Mouse (Mus musculus): ENCODE data around the gene Ap1m2. TPM values are rescaled to one million over a fixed set of nuclear protein-coding genes. Genes with fewer than 3 reads are reported as not detected.
"Not testable (repeated sequence)": the region's sequence is repeated elsewhere in the genome, so short reads cannot be mapped to it uniquely, and the experiment has no call there.

Ap1m2 gene
- polyA plus RNA-seq, 1 experiment from 2014 or later = 67.7 TPM

DNA sequence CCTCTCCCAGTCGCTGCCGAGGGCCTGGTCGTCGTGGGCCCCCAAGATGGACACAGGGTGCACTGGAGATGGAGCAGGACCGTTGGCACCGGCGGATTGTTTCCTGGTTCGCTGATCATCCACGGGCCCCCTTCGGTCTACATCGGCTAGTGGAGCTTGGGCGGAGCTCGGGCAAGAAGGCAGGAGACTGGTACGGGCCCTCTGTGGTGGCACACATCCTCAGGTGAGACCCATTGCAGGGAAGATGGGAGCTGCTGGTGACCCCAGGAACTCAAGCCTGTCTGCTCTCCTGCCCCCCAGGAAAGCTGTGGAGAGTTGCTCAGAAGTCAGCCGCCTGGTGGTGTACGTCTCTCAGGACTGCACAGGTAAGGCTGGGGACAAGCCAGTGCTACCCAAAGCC, 43.8 kb downstream of the Ap1m2 start:
- WGBS = 93% methylated on average over 16 of the region's 16 CpGs

DNA sequence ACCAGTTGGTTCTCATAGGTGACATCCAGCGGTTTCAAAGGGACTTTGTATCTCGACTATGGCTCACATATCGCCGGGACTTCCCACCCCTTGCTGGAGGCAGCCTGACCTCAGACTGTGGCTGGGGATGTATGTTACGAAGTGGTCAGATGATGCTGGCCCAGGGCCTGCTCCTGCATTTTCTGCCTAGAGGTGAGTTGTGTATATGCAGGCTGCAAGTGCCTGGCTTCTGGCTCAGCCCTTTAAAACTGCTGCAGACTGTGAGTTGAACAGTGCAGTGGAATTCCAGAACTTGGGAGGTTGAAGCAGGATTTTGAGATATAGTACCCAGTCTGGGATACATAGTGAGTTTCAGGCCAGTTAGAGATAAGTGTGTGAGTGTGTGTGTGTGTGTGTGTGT, 45.2 kb downstream of the Ap1m2 start:
- Histone ChIP-seq H3K36me3 (peaks cover 29% of the 10 kb centered on the region), H3K9ac (no peak overlapping the region), H3K4me1 (peaks cover 19% of the 10 kb centered on the region), H3K9me3 (no peaks in the 10 kb centered on the region), H3K27ac (no peak overlapping the region), H3K4me3 (replicated peaks) (peak overlapping the region; percentile 88; the same call in 1 of the 2 replicates), H3K4me2 (peak overlapping the region; percentile 62; the same call in 1 of the 2 replicates), H3K27me3 (replicated peaks) (no peaks in the 10 kb centered on the region)
- 86% methylated on average over 5 of the region's 5 CpGs for WGBS
- ATAC-seq (ENCODE audit: insufficient read depth, low FRiP score, low read depth) = no peak

More for the DNA sequence above, 43.8 kb downstream of the Ap1m2 start:
- no peak for ATAC-seq (ENCODE audit: insufficient read depth, low FRiP score, low read depth)
- Histone ChIP-seq H3K27ac (no peak overlapping the region), H3K27me3 (replicated peaks) (no peaks in the 10 kb centered on the region), H3K9me3 (no peaks in the 10 kb centered on the region), H3K9ac (no peak overlapping the region), H3K4me1 (peaks cover 19% of the 10 kb centered on the region), H3K4me3 (replicated peaks) (no peak overlapping the region), H3K36me3 (peaks cover 42% of the 10 kb centered on the region), H3K4me2 (no peak overlapping the region)

DNA sequence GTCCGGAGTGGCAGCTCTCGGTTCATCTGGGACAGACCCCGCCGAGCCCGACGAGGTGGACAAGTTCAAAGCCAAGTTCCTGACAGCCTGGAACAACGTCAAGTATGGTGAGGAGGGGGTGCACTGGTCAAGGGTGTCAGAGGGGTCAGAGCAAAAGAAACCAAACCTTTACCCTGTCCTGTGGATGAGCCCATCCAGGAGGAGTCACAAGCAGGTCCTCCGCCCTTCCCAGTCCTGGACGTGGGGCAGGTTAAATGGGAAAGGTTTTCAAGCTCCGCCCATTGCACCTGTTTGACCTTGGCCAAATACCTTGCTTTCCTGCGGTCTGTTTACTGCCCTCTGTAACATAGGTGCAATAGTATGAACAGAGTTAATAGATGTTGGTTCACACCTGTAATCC, 46.5 kb downstream of the Ap1m2 start:
- peak overlapping the region; percentile 62 for H3K4me2 ChIP-seq
- no peaks in the 10 kb centered on the region for H3K9me3 ChIP-seq
- H3K27me3 ChIP-seq (replicated peaks) = no peaks in the 10 kb centered on the region
- peaks cover 21% of the 10 kb centered on the region for H3K36me3 ChIP-seq
- ATAC-seq (ENCODE audit: insufficient read depth, low FRiP score, low read depth) = 0 out of 2 replicates have a peak, but pooled peaks have one; percentile 16
- WGBS = 4% methylated on average over 11 of the region's 11 CpGs
- peak overlapping the region; percentile 84 for H3K9ac ChIP-seq
- H3K4me1 ChIP-seq = peaks cover 19% of the 10 kb centered on the region
- peak overlapping the region; percentile 83 for H3K27ac ChIP-seq
- peak overlapping the region; percentile 88 for H3K4me3 ChIP-seq (replicated peaks)

DNA sequence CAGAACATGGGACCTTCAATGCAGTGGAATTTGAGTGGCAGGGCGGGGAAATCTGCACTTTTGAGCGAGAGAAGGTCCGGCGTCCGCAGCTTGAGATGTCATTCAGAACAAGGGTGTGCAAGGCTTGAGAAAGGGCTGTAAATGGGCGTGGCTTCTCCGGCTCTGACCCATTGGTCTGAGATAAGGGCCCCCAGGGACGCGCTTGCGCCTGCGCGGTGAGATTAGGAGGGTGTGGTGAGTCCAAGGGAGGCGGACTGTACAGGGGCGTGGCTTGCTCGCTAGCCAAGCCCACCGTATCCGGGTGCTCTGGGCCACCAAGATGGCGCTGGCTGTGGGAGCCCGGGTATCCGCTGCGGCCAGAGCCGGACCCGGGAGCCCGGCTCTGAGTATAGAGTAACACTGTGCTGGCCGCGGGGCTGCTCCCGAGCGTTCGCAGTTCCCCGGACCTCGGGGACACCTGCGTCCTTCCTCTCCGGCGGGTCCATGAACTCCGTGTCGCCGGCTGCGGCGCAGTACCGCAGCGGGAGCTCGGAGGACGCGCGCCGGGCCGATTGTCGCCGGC, 47.1 kb downstream of the Ap1m2 start, which contains the start of gene Atg4d:
Gene Atg4d (plus strand): TSS at position 294 of the 562 bp plus-strand sequence.
- Histone ChIP-seq H3K36me3 (peaks cover 18% of the 10 kb centered on the region), H3K4me2 (peak within 1 kb of the TSS; percentile 62), H3K9me3 (no peaks in the 10 kb centered on the region), H3K27me3 (replicated peaks) (no peaks in the 10 kb centered on the region), H3K4me3 (replicated peaks) (peak within 1 kb of the TSS; percentile 88), H3K27ac (peak within 1 kb of the TSS; percentile 83), H3K4me1 (peaks cover 19% of the 10 kb centered on the region), H3K9ac (peak within 1 kb of the TSS; percentile 84)
- under 1% methylated on average over 49 of the region's 49 CpGs for WGBS
- peak; percentile 97 for ATAC-seq (ENCODE audit: insufficient read depth, low FRiP score, low read depth)

DNA sequence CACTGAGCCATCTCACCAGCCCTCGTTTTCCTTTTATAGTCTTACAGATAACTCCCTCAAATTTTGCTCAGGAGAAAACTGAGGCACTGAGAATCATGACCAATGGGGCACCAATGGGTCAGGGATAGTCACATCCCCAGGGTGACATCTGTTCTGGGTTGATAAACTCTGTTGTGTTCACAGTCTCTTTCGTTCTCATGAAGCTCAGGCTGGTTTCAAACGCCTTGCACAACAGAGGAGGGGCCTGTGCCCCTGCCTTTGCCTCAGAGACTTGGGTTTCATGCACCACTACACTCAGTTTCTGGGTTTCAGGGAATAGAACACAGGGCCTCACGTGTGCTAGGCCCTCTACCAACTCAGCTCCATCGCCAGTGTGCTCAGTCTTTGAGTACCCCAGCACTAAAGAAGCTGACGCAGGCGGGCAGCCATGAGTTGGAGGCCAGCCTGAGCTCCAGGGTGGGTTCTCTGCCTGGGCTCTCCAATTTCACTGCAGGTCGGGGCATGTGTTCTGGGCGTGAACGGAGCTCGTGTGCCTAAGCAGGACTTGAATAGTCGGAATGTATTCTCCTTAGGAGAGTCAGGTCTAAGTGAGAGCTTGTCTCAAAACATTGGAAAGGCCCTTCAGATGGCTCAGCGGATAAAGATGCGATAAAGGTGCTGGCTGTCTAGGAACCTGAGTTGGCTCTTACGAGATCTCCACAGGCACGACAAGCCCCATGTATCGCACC, 47.7 kb downstream of the Ap1m2 start:
- 15% methylated on average over 17 of the region's 17 CpGs for WGBS

DNA sequence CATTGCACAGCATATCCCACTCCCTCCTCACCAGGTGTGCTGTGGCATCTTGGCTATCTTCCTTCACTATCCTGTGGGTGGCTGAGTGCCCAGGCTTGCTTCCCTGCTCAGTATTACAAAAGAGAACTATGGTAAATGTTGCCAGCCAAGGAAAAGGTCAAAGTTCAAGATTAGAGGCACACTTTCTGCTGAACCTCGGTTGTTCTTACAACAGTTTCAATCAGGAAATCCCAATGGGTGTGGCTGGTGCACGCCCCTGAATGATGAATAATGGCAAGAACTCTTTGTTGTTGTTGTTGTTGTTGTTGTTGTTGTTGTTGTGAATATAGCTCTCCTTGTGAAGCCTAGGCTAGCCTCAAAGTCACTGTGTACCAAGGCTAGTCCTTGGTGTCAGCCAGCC, 50.3 kb downstream of the Ap1m2 start:
- H3K9ac ChIP-seq = no peak overlapping the region
- ATAC-seq (ENCODE audit: insufficient read depth, low FRiP score, low read depth) = no peak
- H3K27ac ChIP-seq = no peak overlapping the region

More for the DNA sequence above, 47.7 kb downstream of the Ap1m2 start:
- Histone ChIP-seq H3K4me1 (peaks cover 19% of the 10 kb centered on the region), H3K9me3 (no peaks in the 10 kb centered on the region), H3K9ac (no peak overlapping the region), H3K4me3 (replicated peaks) (peak overlapping the region; percentile 88), H3K27ac (peak overlapping the region; percentile 83), H3K27me3 (replicated peaks) (no peaks in the 10 kb centered on the region), H3K36me3 (peaks cover 18% of the 10 kb centered on the region), H3K4me2 (peak overlapping the region; percentile 62)
- peak; percentile 46 for ATAC-seq (ENCODE audit: insufficient read depth, low FRiP score, low read depth)

DNA sequence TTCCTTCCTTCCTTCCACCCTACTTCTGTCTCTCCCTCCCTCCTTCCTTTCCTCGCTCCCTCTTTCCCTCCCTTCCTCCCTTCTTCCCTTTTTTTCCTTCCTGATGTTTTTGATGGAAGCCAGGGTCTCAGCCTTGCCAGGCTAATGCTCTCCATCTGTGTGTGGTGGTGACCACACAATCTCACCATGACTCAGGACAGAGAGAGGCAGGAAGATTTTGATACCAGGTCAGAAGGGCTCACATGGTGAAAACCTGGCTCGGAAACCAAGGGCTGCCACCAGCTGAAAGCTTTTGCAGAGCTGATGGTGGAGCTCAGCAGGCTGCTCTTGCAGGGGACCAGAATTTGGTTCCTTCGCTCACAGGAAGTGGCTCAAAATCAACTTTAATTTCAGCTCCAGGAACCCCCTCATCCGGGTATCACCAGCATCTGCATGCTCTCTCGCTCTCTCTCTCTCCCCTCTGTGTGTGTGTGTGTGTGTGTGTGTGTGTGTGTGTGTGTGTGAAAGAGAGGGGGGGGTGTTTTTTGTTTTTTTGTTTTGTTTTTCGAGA, 51.6 kb downstream of the Ap1m2 start:
- no peaks in the 10 kb centered on the region for H3K36me3 ChIP-seq
- no peak overlapping the region for H3K9ac ChIP-seq
- 76% methylated on average over 6 of the region's 6 CpGs for WGBS
- peaks cover 6% of the 10 kb centered on the region for H3K4me1 ChIP-seq
- no peaks in the 10 kb centered on the region for H3K9me3 ChIP-seq
- no peak overlapping the region for H3K27ac ChIP-seq
- no peak for ATAC-seq (ENCODE audit: insufficient read depth, low FRiP score, low read depth)
- no peak overlapping the region for H3K4me3 ChIP-seq (replicated peaks)
- H3K4me2 ChIP-seq = no peak overlapping the region
- H3K27me3 ChIP-seq (replicated peaks) = no peaks in the 10 kb centered on the region

More for the DNA sequence above, 50.3 kb downstream of the Ap1m2 start:
- Histone ChIP-seq H3K4me3 (replicated peaks) (no peak overlapping the region), H3K27me3 (replicated peaks) (no peaks in the 10 kb centered on the region), H3K4me1 (peaks cover 18% of the 10 kb centered on the region), H3K36me3 (peaks cover 1% of the 10 kb centered on the region; the same call in 1 of the 2 replicates), H3K9me3 (no peaks in the 10 kb centered on the region), H3K4me2 (no peak overlapping the region)
- 41% methylated on average over 2 of the region's 2 CpGs for WGBS

DNA sequence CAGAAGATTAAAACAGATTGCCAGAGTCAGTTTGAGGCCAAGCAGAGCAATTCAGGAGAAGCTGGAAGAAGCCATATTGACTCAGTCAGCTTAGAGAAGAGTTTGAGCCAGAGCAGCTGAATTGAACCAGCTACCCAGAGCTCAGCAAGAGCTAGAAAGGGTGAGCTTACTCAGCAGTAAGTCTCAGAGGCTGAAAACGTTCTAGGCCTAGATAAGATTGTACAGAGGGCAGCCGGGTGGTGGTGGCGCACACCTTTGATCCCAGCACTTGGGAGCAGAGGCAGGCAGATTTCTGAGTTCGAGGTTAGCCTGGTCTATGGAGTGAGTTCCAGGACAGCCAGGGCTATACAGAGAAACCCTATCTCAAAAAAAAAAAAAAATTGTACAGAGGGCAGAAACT, 55.8 kb downstream of the Ap1m2 start:
- not testable (repeated sequence) for H3K27ac ChIP-seq; H3K36me3 ChIP-seq; H3K4me2 ChIP-seq; H3K4me1 ChIP-seq; H3K4me3 ChIP-seq (replicated peaks); H3K9me3 ChIP-seq; ATAC-seq (ENCODE audit: insufficient read depth, low FRiP score, low read depth); H3K9ac ChIP-seq
- 0 out of 2 replicates have a peak, but pooled peaks cover 10% of the 10 kb centered on the region for H3K27me3 ChIP-seq (replicated peaks)
- 75% methylated on average over 4 of the region's 4 CpGs for WGBS

DNA sequence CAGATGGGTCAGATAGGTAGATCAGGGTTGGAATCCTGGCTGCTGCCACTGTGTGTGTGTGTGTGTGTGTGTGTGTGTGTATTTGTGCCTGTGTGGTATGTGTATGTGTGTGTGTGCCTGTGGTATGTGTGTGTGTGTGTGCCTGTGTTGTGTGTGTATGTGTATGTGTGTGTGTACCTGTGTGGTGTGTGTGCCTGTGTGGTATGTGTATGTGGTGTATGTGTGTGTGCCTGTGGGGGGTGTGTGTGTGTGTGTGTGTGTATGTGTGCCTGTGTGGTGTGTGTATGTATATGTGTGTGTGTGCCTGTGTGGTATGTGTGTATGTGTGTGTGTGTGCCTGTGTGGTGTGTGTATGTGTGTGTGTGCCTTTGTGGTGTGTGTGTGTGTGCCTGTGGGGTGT, 57.4 kb downstream of the Ap1m2 start:
- H3K27ac ChIP-seq = no peak overlapping the region
- no peaks in the 10 kb centered on the region for H3K36me3 ChIP-seq
- H3K4me2 ChIP-seq = no peak overlapping the region
- no peaks in the 10 kb centered on the region for H3K9me3 ChIP-seq
- H3K4me1 ChIP-seq = no peaks in the 10 kb centered on the region
- H3K4me3 ChIP-seq (replicated peaks) = no peak overlapping the region
- no peak overlapping the region for H3K9ac ChIP-seq
- peaks cover 27% of the 10 kb centered on the region; the same call in 1 of the 2 replicates for H3K27me3 ChIP-seq (replicated peaks)
- no peak for ATAC-seq (ENCODE audit: insufficient read depth, low FRiP score, low read depth)

DNA sequence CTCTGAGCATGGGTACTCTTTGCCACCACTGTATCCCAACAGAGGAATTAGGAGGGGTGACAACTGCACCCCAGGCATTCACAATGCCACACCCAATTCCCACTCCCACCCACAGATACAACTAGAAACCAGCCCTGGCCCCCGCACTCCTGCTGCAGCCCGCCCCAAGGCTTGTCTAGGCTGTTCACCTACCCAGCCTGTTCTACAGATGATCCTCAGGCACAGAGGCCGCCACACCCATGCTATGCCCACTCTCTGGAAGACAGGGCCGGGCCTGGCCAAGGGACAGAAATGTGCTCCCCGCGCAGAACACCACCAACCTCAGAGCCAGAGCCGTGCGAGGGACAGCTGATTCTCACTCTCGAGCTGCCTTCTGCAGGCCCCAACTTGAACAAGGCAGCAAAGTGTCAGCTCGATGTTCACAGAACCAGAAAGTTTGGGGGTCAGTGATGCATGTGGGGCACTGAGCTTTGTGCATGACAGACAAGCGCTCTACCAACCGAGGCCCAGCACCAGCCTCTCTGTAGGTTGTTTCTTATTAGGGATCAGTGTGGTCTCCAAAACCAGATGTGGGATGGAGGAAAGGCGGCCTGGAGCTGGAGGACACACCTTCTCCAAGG, 60.9 kb downstream of the Ap1m2 start:
- Histone ChIP-seq H3K4me2 (no peak overlapping the region), H3K4me3 (replicated peaks) (no peak overlapping the region), H3K27me3 (replicated peaks) (peaks cover 58% of the 10 kb centered on the region), H3K4me1 (peaks cover 4% of the 10 kb centered on the region; the same call in 1 of the 2 replicates), H3K27ac (peak overlapping the region; percentile 71; the same call in 1 of the 2 replicates), H3K9me3 (no peaks in the 10 kb centered on the region), H3K9ac (no peak overlapping the region), H3K36me3 (no peaks in the 10 kb centered on the region)
- ATAC-seq (ENCODE audit: insufficient read depth, low FRiP score, low read depth) = 0 out of 2 replicates have a peak, but pooled peaks have one; percentile 12
- WGBS = 53% methylated on average over 13 of the region's 13 CpGs

DNA sequence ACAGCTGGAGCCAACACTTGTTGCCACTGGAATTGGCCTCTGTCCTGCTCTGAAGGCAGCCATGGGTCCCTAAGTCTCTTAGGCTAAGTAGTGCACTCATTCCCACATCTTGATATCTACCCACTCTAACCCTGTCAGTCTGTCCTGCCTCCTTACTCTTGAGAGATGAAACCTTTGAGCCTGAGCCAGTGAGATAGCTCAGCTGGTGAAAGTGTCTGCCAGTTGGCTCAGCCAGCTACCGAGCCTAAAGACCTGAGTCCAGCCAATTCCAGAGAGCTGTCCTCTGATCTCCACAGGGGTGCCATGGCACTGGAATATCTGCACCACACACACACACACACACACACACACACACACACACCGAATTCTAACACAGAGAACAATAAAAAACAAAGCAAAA, 61.6 kb downstream of the Ap1m2 start:
- no peaks in the 10 kb centered on the region for H3K36me3 ChIP-seq
- peaks cover 65% of the 10 kb centered on the region for H3K27me3 ChIP-seq (replicated peaks)
- 47% methylated on average over 2 of the region's 2 CpGs for WGBS
- H3K4me2 ChIP-seq = no peak overlapping the region
- no peak overlapping the region for H3K9ac ChIP-seq
- H3K27ac ChIP-seq = peak overlapping the region; percentile 71; the same call in 1 of the 2 replicates
- peaks cover 4% of the 10 kb centered on the region; the same call in 1 of the 2 replicates for H3K4me1 ChIP-seq
- no peak overlapping the region for H3K4me3 ChIP-seq (replicated peaks)
- ATAC-seq (ENCODE audit: insufficient read depth, low FRiP score, low read depth) = no peak
- H3K9me3 ChIP-seq = no peaks in the 10 kb centered on the region

Data from stomach, embryonic 15.5 days (tissue).